Mouse (Mus musculus): Measurements from ENCODE around the gene Slc25a18.
A peak's percentile ranks its signal among the peaks of the same experiment; 100 is the strongest.
"Not testable (repeated sequence)": the region's sequence is repeated elsewhere in the genome, so short reads cannot be mapped to it uniquely, and the experiment has no call there.

Slc25a18 gene

DNA sequence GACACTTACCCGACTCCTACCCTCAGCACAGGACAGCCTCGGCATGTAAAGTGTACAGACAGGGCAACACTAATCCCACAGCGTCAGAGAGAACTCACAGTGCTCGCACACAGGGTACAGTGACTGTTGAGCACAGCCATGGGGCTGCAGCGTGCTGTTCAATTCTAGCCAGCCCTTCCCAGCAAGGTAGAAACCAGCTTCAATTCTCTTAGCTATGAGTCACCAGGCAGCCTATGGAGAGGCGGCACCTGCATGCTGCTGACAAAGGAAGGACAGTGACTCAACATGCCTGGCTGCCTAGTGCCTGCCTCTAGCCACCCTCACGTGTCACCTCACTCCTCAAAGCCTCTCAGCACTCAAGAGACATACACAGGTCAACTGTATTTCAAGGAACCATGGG lies 24.6 kb downstream of the Slc25a18 start:
- DNase-seq (ENCODE audit: low spot score in 2 of 2) = no peak

DNA sequence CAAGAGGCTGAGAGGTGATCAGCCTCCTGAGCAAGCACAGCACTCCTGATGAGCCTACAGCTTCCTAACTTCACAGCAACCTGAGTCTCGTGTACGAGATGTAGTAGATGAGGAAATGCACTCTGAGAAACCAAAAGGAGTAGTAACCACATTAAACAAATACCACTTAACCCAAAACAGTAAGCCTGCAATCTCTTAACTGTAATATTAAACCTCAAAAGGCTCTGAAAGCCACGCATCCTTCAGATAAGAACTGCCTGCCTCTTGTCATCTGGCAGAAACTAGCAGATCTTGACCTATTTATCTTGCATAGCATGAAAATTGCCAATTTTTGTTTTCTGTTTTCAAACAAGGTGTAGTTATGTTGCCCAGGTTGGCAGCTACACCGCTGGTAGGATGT lies 25.5 kb downstream of the Slc25a18 start:
- DNase-seq (ENCODE audit: low spot score in 2 of 2) = no peak

DNA sequence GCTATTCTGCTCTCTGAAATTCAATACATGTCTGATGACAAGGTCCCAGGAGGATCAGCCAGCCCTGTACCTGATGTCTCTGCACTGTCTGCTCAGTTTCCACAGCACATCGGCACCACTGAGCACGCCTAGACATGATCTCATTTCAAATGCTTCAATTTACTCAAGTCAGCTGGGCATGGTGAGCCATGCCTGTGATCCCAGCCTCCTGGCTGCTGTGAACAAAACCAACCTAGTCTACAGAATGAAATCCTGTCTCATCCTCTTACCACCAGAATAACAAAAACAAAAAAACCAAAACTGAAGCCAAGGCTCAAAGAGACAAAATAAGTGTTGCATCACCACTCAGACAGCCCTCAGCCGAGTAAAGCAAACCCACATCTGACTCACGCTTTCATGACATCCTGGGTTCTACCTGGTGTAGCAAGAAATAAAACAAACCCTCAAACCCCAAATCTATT lies 26.2 kb downstream of the Slc25a18 start:
- no peak for DNase-seq (ENCODE audit: low spot score in 2 of 2)

DNA sequence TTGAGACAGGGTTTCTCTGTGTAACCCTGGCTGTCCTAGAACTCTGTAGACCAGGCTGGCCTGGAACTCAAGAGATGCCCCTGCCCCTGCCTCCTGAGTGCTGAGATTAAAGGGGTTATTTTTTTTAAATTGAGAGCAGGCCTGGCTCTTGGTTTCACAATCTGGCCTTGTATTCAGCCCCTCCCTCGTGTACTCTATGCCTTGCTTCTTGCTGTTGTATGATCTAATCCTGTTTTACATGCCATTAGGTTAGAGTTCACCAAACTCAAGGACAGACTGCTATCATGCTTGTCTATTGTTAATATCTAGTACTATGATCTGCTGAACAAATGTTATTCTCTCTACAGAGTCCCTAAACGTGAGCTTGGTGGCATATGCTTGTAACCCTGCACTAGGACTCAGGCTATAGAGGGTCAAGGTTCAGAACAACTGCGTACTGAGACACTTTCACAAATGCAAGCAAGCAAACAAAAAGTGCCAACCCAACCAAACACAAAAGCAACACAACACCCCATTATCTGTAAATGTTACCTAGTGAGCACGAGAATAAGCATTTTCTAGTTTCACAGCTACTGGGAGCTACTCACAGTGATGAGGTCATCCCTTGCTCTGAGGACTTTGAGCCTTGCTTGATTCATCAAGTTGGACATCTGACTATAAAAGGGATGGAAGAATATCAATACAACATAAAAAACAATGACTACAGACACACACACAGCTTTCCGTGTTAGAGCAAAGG lies 33.8 kb downstream of the Slc25a18 start:
- DNase-seq (ENCODE audit: low spot score in 2 of 2) = no peak

DNA sequence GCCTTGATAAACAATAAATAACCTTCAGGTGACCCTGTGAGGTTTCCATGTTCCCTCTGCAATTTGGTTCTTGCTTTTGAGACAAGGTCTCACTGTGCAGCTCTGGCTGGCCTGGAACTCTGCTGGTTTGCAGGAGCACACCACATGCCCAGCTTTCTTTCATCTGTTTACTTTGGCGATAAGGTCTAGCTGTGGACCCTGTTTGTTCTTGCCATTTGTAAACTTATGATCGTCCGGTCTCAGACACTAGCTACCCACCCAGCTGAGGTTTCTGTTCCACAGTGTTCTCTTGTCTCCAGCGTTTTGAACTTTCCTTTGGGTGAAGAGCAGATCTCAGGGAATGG lies 34.3 kb downstream of the Slc25a18 start:
- no peak for DNase-seq (ENCODE audit: low spot score in 2 of 2)

DNA sequence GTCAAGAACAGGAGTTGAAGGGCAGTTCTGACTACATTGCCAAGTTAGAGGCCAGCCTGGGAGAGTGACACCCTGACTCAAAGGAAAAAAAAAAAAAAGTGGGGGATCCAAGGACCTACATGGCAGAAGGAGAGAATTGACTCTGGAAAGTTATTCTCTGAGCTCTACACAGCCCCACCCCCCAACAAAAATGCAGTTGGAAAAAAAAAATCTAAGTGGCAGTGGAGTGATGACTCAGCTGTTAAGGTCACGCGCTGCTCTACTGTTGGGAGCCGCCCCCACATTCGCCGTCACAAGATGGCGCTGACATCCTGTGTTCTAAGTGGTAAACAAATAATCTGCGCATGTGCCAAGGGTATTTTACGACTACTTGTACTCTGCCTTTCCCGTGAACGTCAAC lies 38.6 kb downstream of the Slc25a18 start:
- DNase-seq (ENCODE audit: low spot score in 2 of 2) = not testable (repeated sequence)

DNA sequence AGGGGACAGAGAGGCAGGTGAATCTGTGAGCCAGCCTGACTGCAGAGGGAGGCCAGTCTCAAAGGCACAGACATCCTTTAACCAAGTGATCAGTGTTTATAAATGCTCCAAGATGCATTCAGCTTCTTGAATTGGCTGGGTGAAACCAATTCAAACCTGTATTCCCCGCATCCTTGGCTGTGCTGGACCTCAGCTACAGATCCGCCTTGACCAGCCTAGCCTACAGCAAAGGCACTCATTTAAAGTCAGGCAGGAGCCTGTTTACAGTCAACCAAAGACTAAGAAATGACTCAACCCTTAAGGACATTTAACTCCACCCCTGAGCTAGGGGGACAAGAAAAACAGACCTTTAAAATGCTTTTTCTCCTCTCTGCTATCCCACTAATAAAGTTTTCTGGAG lies 45.9 kb downstream of the Slc25a18 start:
- no peak for DNase-seq (ENCODE audit: low spot score in 2 of 2)

DNA sequence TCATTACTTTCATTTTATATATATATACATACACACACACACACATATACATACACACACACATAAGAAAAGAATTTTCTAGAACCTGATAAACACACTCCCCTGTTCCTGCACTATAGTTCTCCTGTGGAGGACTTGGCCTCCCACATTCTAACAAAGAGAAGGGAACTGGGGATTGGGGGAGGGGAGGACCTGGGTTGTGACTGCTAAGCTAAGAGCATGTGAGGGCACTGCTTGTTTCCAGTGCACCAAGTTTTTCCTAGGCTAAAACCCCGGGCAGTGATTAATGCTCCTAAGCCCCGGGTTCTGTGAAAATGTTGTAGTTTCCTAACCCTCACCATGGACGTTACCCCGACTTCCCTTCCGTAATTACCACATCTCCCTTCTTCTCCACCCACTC lies 46.8 kb downstream of the Slc25a18 start:
- no peak for DNase-seq (ENCODE audit: low spot score in 2 of 2)

DNA sequence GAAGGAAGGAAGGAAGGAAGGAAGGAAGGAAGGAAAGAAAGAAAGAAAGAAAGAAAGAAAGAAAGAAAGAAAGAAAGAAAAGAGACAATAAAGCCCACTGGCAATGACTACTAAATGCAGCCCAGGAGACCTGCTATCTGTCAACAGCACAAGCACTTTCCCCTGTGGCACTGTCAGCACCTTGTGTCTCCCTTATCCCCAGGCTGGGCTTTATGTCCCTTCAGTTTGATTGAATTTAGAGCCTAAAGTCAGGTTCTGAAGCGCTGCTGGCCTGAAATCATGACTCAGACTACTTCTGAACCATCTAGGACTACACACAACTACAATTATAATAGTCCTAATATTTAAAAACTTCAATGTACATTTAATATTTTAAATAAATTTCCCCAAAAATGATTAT lies 47.6 kb downstream of the Slc25a18 start:
- no peak for DNase-seq (ENCODE audit: low spot score in 2 of 2)

DNA sequence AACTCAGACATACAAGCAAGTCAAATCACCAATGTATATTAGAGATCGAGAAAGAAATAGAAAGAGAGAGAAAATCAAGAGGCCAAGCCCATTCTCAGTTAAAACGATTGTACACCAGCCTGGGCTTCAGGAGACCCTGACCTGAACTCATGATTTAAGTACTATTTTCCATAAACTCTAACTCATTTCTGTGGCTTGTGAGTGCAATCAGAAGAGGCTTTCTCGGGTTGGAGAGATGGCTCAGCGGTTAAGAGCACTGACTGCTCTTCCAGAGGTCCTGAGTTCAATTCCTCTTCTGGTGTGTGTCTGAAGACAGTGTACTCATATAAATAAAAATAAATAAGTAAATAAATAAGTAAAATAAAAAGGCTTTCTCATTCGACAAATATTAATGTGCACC lies 48.3 kb downstream of the Slc25a18 start:
- DNase-seq (ENCODE audit: low spot score in 2 of 2) = no peak

DNA sequence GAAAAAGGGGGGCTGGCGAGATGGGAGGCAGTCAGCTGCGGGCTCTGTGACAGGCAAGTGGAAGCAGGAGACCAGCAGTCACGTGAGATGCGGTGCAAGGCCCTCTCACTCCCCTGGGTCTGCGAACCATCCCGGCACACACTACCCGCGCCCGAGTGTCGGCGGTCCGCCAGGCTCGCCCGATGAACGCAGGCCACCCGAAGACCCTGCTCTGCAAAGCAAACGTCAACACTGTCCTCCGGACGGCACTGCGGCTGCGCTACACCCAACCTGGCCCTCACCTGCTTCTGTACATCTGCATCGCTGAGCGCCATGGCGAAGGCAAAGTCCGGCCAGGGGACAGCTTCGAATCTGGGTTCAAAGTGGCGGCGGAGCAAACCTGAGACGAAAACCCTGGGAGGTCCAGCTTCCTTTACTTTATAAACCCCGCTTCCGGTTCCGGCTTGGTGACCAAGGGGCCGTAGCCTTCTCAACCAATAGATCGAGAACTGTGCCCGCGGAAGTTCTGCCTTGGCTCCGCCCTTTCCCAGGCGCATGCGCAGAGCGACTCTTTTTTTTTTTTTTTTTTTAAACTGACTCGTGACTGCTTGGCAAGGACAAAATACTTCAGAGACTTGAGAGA lies 49.0 kb downstream of the Slc25a18 start, which contains the start of gene Atp6v1e1:
Gene Atp6v1e1, minus strand, starts transcription at position 487 of the 622 bp plus-strand sequence.
- DNase-seq (ENCODE audit: low spot score in 2 of 2) = peak; percentile 68 to 81

DNA sequence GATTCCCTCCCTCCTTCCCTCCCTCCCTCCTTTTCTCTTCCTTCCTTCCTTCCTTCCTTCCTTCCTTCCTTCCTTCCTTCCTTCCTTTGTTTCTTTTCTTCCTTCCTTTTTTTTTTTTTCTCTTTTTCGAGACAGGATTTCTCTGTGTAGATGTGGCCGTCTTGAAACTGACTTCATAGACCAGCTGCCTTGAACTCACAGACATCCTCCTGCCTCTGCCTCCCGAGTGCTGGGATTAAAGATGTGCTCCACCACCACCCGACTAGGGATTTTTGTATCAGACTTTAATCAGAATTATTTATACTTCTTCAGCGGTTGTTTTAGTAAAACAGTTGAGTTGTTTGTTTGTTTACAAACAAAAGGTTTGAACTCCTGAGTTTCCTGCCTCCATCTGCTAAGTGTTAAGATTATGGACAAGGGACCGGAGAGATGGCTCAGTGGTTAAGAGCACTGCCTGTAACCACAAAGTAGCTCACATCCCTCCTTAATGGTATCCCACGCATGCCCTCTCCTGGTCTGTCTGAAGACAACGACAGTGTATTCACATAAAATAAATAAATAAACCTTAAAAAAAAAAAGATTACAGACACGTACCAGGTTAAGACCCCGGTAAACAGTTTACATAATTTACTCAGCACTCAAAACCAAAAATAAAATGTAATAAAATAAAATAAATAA lies 49.7 kb downstream of the Slc25a18 start:
- no peak for DNase-seq (ENCODE audit: low spot score in 2 of 2)

DNA sequence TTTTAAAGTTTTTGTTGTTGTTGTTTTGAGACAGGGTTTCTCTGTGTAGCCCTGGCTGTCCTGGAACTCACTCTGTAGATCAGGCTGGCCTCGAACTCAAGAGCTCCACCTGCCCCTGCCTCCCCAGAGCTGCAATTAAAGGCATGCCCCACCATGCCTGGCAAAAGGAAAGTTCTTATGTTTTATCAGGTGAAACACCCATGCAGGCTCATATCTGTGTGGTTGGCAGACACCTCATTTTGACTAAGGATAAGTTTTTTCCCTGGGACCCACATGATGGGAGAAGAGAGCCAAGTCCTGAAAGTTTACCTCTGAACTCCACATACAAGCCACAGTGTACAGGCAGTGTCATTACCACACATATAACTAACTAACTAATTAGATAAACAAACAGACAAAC lies 56.7 kb downstream of the Slc25a18 start:
- no peak for DNase-seq (ENCODE audit: low spot score in 2 of 2)

DNA sequence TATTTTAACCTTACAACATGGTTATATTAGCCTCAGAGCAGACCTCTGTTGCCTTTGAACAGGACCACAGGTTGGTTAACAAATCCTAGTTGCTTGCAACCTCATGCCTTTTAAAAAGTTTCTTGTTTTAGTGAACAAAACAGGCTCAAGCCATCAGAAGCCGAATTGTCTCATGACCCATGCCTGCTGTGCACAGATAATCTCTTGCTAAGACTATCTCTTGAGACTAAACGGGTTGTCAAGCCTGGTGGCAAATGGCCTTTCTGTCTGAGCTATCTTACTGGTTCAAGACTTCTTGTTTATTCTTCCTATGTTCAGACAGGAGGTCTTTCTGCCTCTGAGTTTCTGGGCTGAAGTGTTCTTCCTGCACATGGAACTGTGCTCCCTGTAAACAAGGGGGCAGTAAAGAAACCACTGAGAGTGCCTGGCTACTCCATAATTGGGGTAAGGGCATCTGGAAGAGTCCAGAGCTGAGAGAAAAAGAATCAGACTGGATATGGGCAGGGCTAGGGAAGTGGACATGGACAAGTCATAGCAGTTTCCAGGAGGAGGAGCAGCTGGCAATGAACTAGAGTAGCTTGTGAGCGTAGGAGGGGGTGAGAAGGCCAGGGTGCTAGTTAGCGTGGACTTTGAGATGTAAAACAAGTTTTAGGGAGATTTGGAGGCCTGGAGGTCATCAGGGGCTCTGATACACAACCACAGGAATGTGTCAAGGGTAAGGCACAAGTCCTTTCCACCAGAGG lies 57.7 kb downstream of the Slc25a18 start:
- DNase-seq (ENCODE audit: low spot score in 2 of 2) = no peak

DNA sequence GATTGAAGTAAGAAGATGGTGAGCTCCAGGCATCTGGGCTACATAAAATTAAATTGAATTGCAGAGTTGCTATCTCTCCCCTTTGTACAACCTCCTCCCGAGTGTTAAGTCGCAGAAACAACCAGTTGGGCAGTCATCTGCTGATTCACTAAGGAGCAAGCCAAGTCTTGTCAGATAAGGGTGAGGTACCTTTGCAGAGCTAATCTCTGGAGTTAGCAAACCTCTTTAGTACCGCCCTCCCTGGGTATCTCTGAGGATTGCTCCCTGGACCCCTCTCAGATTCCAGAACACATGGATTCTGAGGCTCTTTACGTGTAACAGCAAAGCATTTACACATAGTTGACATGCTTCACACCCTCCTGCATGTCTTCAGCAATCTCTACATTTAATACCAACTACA lies 58.7 kb downstream of the Slc25a18 start:
- no peak for DNase-seq (ENCODE audit: low spot score in 2 of 2)

DNA sequence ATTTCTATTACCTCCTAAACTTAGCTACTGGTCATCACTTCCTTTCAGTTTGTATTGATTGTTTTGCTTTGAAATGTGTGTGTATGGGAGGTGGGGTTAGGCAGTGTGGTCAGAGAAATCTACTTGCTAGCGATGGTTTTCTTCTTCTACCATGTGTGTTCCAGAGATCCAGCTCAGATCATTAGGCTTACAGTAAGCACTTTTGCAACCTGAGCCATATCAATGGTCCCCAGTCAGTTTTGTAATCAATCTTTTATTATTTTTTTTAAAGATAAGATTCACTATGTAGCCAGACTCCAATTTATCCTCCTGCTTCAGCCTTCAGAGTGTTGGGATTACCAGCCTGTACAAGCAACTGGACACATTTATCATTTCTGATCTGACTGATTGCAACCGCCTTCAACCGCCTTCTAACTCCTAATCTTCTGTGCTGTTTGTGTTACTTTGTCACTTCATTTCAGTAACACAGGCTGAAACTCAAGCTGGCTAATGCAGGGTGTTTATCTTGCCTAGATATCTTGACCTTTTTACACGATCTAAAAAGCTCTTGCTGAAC lies 61.5 kb downstream of the Slc25a18 start:
- DNase-seq (ENCODE audit: low spot score in 2 of 2) = no peak

DNA sequence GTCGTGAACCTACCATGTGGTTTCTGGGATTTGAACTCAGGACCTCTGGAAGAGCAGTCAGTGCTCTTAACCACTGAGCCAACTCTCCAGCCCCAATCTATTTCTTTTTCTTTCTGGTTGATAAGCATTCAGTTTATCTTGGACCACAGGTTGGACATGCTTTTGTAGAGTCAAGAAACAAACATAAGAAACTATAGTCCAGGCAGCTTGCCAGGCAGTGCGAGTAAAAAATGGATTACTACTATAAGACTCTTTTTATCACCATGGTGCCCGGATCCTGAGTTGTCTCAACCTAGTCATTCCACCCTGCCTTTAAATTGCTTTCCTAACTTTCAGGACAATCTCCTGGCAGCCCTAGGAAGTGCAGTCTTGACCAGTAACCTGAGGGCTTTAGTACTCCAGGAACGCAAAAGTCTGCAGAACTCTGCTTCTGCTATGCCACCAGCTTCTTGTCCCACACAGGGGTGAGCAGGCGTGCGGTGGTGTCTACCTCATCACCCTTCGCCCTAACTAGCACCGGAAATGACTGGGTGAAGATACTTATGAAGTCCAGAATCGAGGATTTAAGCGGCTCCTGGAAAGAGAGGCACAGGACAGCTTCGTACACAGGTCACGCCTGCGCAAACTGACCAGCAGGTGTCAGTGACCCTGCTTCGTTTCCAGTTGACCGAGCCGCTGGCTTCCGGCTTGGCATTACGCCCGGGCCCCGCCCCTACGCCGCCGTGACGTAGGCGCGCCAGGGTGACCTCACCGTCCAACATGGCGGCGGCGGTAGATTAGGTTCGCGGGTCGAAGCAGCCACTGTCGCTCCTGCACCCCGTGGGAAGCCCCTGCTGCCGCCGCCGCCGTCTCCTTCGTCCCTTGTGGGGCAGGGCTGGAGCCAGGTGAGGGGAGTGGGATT lies 62.3 kb downstream of the Slc25a18 start, which contains the start of gene Bcl2l13:
Gene Bcl2l13, plus strand, starts transcription at position 739 of the 901 bp plus-strand sequence.
- DNase-seq (ENCODE audit: low spot score in 2 of 2) = peak; percentile 92 to 94

DNA sequence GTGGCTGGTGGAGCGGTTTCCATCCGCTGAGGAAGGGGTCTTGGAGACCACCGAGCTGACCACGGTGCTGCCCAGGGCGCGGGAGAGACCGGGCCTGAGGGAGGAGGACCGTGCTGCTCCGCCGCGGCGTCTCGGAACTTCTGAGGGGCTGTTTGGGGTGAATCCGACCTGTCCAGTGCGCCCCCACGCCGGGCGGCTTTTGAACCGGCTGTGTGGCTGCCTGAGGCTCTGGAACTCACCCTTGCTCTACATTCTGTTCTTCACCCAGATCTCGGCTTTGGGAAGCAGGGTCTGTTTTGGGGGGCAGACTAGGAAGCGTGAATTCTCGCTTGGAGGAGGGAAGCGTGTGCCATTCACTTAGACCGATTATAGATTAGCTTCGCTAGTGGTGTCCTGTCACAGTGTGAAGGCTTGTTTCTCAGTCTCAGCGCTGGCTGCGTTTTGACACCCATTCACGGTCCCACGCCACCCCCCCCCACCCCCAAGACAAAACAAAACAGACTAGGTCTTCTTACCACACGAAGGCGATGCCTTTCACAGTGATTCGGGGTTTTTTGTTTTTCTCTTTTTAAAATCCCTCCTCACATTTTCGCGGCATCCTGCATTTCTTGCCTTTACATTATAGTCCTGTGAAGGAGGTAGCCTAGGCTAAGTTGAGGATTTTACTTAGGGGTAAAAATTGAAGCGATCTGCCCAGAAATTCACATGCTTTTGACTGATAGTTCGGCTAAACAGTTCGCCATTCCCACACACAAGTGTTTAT lies 63.2 kb downstream of the Slc25a18 start:
- DNase-seq (ENCODE audit: low spot score in 2 of 2) = no peak

DNA sequence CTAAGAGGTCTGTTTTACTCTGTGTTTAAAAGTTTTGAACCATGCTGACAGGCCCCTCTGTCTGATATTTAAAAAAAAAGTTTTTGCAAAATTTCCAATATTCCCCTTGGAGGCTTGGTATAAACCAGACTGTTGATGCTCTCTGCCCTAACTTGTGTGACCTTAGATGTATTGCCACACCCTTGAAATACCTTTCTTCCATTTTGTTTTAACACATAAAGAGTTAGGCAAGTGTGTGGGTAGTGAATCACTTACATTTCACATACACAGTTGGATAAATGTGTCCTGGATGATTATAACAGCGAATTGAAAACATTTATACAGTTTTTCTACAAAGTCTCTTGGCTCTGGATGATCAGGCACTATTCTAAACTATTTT lies 63.8 kb downstream of the Slc25a18 start:
- no peak for DNase-seq (ENCODE audit: low spot score in 2 of 2)

DNA sequence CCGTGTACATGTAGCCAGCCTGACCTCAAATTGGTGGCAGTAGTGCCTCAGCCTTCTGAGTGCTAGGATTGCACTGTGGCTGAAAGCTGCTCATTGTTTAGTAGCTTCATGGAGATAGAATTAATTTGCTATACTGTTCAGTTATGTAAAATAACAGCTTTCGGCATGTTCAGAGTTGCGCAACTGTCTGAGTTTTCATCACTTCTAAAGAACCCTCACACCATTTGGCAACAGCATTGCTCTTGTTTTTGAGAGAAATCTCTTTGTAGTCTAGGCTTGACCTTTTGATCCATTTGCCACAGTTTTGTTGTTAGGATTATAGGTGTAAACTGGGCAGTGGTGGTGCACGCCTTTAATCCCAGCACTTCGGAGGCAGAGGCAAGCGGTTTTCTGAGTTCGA lies 66.9 kb downstream of the Slc25a18 start:
- DNase-seq (ENCODE audit: low spot score in 2 of 2) = no peak
